Mouse (Mus musculus) midbrain, embryonic 15.5 days (tissue): Measurements from ENCODE around the gene Rabgap1. TPM values are rescaled to one million over a fixed set of nuclear protein-coding genes. Genes with fewer than 3 reads are reported as not detected.
A peak's percentile ranks its signal among the peaks of the same experiment; 100 is the strongest.

ENCODE experiments used
- ATAC-seq: fragments of 200-750 bp; cut with Nextera tagmentation; replicated peaks from 2 replicates; pipeline ENCODE4 v1.8.0; 2017; ENCODE audit warnings: moderate TSS enrichment
- H3K27ac ChIP-seq: fragments of 300-500 bp; sonication (generic); 2 replicates; pipeline ENCODE4 v1.5.1; 2015; ENCODE audit warnings: mild to moderate bottlenecking, inconsistent platforms
- H3K27me3 ChIP-seq: fragments of 300-500 bp; sonication (generic); replicated peaks from 2 replicates; pipeline ENCODE4 v1.6.1; 2015; ENCODE audit warnings: inconsistent platforms
- H3K36me3 ChIP-seq: fragments of 300-500 bp; sonication (generic); replicated peaks from 2 replicates; pipeline ENCODE4 v1.6.1; 2015; ENCODE audit warnings: inconsistent platforms
- H3K4me1 ChIP-seq: fragments of 300-500 bp; sonication (generic); 2 replicates; pipeline ENCODE4 v1.6.1; 2015; ENCODE audit warnings: inconsistent platforms
- H3K4me2 ChIP-seq: fragments of 300-500 bp; sonication (generic); 2 replicates; pipeline ENCODE4 v1.6.1; 2015; ENCODE audit warnings: inconsistent platforms, mild to moderate bottlenecking, moderate library complexity
- H3K4me3 ChIP-seq: fragments of 300-500 bp; sonication (generic); 2 replicates; pipeline ENCODE4 v1.5.1; 2015; ENCODE audit warnings: mild to moderate bottlenecking, inconsistent platforms
- H3K9ac ChIP-seq: fragments of 300-500 bp; sonication (generic); 2 replicates; pipeline ENCODE4 v1.6.1; 2015; ENCODE audit warnings: mild to moderate bottlenecking, inconsistent platforms
- H3K9me3 ChIP-seq: fragments of 300-500 bp; sonication (generic); 2 replicates; pipeline ENCODE4 v1.6.1; 2016; ENCODE audit warnings: inconsistent platforms
- WGBS: fragments of 180-500 bp; shearing (Covaris S2); methylation state at CpG from one replicate; pipeline ENCODE4 v1.1.7; 2015; ENCODE audit warnings: mixed read lengths; 5-methylcytosine and 5-hydroxymethylcytosine counted together
- polyA plus RNA-seq: library from polyadenylated mRNA; unstranded; fragments of >200 nt; fragmentation: Nextera tagmentation; extraction: Ambion mirVana; gene quantifications from 2 replicates; pipeline ENCODE4 v1.2.1, GENCODE M21; 2015

The Rabgap1 gene
- polyA plus RNA-seq: 51.6 and 52.7 TPM in 2 replicates

DNA sequence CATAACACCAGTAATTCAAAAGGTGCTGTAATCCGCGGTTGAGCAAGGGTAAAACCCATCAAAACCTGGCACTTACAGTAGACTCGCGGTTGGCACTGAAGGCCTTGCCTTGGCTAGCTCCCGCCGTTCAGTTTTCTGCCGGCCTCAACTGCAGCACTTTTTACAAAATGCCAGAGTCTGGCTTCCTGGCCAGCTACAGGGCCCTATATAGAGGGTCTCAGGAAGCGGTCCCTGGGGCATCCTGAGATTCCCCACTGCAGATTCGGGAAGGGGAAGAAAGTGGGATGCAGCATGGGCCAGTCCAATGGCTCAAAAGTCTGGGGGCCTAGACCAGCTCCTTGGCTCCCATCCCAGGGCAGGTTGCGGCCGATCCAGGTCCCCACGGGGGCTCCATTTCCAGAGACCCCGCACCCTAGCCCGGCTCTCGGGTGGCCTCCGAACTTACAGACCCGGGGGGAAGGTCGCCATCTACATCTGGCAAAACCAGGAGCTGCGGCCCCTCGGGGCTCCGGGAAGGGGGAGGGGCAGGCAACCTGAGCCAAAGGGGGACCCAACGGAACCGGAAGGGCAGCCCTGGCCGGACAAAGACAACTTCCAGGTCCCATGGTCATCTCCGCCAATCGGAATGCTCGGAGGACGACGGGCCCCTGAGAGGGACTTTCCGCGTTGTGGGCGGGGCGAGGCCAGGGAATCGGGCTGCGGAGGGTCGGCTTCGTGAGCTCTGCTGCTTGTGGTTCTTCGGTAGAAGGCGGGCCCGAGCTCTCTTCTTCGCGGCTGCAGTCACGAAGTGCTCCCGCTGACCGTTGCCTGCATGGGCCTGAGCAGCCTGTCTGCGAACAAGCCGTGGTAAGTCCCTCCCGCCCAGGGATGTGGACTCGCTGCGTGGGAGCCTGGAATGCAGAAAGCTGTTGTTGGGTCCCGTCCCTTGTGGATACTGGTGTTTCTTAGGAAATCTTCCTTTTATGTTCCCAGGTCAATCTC is at the start of gene Rabgap1, which contains the start of the genes Zbtb26 and Zbtb6:
Gene Rabgap1 (plus strand): TSS at position 669 of the 981 bp plus-strand sequence.
Gene Zbtb26 (minus strand): TSS at position 525 of the 981 bp plus-strand sequence.
Gene Zbtb6 (minus strand): TSS at position 561 of the 981 bp plus-strand sequence.
- H3K4me3 ChIP-seq: peak within 1 kb of the TSS; percentile 91
- H3K9me3 ChIP-seq: no peaks in the 10 kb centered on the region
- under 1% methylated on average over 51 of the region's 51 CpGs for WGBS
- peak; percentile 99 for ATAC-seq
- H3K4me2 ChIP-seq: peak within 1 kb of the TSS; percentile 62
- H3K9ac ChIP-seq: peak within 1 kb of the TSS; percentile 96
- peak within 1 kb of the TSS; percentile 90 for H3K27ac ChIP-seq
- no peaks in the 10 kb centered on the region for H3K27me3 ChIP-seq
- peaks cover 30% of the 10 kb centered on the region for H3K4me1 ChIP-seq
- no peaks in the 10 kb centered on the region for H3K36me3 ChIP-seq

DNA sequence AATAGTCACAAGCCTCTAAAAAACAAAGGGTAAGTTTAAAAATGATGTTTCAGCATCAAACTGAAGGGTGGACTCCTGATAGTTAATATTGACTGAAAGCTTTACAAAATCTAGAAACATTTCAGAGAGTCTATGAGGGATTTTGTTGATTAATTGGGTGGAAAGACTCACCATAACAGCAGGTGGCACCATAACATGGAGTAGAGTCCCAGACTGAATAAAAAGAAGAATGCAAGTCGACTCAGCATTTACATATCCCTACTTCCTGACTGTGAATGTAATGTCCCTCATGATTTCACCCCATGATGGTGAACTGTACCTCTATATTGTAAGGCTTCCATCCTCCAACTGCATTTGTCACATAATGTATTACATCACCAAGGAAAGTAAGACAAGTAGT is 47.5 kb upstream of the Rabgap1 start:
- no peak overlapping the region for H3K9ac ChIP-seq

DNA sequence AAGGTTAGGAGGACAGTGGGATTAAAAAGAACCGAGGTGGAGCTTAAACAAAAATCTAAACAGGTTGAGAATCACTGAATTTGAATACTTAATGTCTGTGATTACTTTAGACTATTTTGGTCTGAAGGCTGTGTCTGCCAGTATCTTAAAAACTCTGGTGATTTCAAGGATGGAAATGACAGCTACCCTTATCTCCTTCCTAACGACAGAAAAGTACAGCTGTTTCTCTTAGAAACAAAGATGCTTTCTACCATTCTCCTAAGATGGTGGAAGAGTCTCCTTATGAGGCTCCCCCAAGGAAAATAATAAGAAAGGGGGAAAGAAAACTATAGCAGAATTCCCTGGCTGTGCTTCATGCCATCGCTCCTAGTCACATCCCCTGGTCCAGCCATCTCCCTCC is 21.2 kb upstream of the Rabgap1 start:
- peaks cover 24% of the 10 kb centered on the region for H3K4me1 ChIP-seq
- peak overlapping the region; percentile 99 for H3K9ac ChIP-seq
- peak overlapping the region; percentile 93 for H3K4me3 ChIP-seq
- H3K27me3 ChIP-seq: no peaks in the 10 kb centered on the region
- no peaks in the 10 kb centered on the region for H3K36me3 ChIP-seq
- peak overlapping the region; percentile 77 for H3K4me2 ChIP-seq
- ATAC-seq: no peak
- WGBS: 4% methylated on average over 3 of the region's 3 CpGs
- no peaks in the 10 kb centered on the region for H3K9me3 ChIP-seq
- H3K27ac ChIP-seq: peak overlapping the region; percentile 95

More for the DNA sequence above, 47.5 kb upstream of the Rabgap1 start:
- Histone ChIP-seq H3K27ac (no peak overlapping the region), H3K36me3 (peaks cover 21% of the 10 kb centered on the region), H3K4me1 (no peaks in the 10 kb centered on the region), H3K4me3 (no peak overlapping the region), H3K4me2 (no peak overlapping the region), H3K27me3 (no peaks in the 10 kb centered on the region), H3K9me3 (no peaks in the 10 kb centered on the region)
- 57% methylated on average over 1 of the region's 1 CpGs for WGBS
- no peak for ATAC-seq

DNA sequence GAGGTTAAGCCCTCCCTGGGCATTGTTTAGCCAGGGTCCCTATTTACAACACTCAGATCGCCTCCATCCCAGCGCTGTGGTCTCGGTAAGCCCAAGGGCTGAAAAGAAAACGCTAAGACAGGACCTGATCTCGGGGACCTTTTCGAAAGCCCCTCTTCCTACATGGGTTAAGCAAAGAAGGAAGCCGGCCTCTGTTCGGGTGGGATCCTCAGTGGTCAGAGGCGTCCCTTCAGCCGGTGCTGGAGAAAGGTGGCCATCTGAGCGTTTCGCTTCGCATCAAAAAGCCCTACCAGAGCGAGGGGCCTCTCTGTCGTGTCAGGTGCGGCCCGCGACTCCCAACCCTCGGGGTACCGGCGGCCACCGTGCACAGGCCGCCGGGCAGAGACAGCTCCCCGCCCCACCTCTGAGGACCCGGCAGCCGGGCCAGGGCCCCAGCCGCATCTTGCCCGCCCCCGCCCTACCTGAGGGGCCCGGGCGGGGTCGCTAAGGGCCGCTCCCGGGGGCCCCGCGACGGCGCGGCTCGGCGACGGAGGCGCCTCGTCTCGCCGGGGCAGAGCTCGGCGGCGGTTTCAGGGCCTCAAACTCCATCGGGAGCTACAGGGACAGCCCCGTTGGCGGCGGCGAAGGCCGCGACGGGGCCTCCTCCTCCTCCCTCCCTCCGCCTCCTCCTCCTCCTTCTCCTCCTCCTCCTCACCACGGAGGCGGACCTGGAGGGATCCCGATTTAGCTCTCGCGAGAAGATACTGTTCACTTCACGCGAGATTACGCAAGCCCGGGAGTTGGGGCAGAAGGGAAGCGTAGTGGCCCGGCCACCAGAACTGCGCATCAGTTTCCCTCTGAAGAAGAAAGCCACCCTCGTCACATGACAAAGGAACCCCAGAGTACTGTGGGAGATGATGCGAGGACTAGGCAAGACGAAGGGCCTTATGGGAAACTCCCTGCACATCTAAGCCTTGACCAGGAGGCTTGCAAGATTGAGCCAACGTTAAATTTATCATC is 20.5 kb upstream of the Rabgap1 start, which contains the start of gene Rc3h2:
Gene Rc3h2 (minus strand): TSS at position 598 of the 999 bp plus-strand sequence.
- under 1% methylated on average over 65 of the region's 75 CpGs for WGBS

DNA sequence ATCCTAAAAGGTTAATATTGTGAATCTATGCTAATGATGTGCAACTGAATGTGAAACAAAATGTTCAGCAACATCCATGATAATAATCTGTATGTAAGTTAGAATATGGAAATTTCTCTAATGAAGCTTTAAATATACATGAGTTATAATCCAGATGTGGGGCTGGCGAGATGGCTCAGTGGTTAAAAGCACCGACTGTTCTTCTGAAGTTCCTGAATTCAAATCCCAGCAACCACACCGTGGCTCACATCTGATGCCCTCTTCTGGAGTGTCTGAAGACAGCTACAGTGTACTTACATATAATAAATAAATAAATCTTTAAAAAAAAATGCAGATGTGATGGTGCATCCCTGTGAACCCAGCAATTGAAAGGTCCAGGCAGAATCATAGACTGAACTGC is 19.4 kb upstream of the Rabgap1 start:
- Histone ChIP-seq H3K27ac (0 out of 2 replicates have a peak overlapping the region, but pooled peaks have one; percentile 6), H3K4me3 (no peak overlapping the region), H3K36me3 (peaks cover 2% of the 10 kb centered on the region; the same call in 1 of the 2 replicates), H3K4me1 (peaks cover 24% of the 10 kb centered on the region), H3K9me3 (no peaks in the 10 kb centered on the region), H3K27me3 (no peaks in the 10 kb centered on the region), H3K4me2 (no peak overlapping the region), H3K9ac (no peak overlapping the region)
- WGBS: 46% methylated on average over 3 of the region's 3 CpGs
- no peak for ATAC-seq

More for the DNA sequence above, 20.5 kb upstream of the Rabgap1 start, which contains the start of gene Rc3h2:
- no peaks in the 10 kb centered on the region for H3K36me3 ChIP-seq
- peaks cover 24% of the 10 kb centered on the region for H3K4me1 ChIP-seq
- H3K27me3 ChIP-seq: no peaks in the 10 kb centered on the region
- no peaks in the 10 kb centered on the region for H3K9me3 ChIP-seq
- peak within 1 kb of the TSS; percentile 95 for H3K27ac ChIP-seq
- peak within 1 kb of the TSS; percentile 99 for H3K9ac ChIP-seq
- ATAC-seq: peak; percentile 98
- peak within 1 kb of the TSS; percentile 93 for H3K4me3 ChIP-seq
- H3K4me2 ChIP-seq: peak within 1 kb of the TSS; percentile 77

DNA sequence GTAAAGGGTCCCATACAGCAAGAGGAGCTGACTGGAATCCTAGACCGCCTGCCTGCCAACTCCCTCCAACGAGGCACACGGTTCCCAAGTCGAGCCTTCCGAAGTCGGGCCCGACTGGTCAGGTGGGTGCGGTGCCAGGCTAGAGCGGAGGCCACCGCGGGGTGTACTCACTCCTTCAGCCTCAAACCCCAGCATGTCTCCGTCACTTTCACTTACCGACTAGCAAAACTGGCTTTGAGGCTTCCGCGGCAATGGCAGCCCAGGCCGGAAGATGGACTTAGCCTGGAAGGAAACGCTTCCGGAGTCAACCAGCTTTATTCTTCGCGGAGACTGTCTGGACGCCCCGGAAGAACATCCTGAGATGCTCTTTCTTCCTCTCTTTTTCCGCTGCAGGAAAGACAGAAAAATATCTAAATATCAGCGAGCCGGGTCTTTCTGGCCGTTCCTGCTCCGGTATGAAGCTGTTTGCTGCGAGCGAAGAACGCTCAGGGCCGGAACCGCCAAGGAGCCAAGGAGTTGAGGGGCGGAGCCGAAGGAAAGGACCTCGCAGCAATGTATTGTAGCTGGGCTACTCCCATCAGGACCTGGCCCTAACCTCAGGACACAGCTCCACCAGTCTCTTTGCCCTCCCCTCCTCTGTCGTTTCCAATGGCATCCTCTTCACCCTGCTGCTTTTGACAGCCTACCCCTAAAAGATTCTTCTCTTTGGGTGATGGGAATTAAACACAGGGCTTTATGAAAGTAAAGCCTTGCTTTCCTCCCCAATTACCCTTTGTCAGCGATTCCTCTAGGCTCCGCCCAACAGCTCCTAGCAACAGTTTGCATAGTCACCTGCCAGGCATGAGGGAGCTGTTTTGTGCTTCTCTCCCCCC is 12.2 kb upstream of the Rabgap1 start:
- no peaks in the 10 kb centered on the region for H3K9me3 ChIP-seq
- peak overlapping the region; percentile 96 for H3K27ac ChIP-seq
- H3K36me3 ChIP-seq: peaks cover 7% of the 10 kb centered on the region; the same call in 1 of the 2 replicates
- peak overlapping the region; percentile 80 for H3K4me2 ChIP-seq
- under 1% methylated on average over 38 of the region's 38 CpGs for WGBS
- H3K4me3 ChIP-seq: peak overlapping the region; percentile 74
- H3K27me3 ChIP-seq: no peaks in the 10 kb centered on the region
- peak overlapping the region; percentile 76 for H3K9ac ChIP-seq
- H3K4me1 ChIP-seq: peaks cover 21% of the 10 kb centered on the region
- peak; percentile 97 for ATAC-seq

DNA sequence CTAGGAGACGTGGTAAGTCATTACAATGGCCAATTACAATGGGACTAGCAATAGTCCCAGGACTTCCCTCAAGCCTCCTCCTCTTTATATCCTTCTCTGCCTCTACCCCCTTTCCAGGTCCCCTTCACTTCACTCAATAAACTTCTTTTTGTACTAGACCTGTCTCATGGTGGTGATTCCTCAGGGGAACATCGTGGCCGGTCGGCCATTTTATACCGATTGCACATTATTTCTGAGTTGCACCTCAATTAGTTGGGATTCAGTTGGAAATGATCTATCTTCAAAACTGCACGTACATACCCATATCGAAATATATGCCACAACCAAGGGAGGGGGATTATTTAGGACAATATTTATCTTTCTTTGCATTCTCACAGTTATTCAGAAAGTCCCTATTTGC is 11.5 kb upstream of the Rabgap1 start:
- peak overlapping the region; percentile 76 for H3K9ac ChIP-seq
- no peaks in the 10 kb centered on the region for H3K27me3 ChIP-seq
- ATAC-seq: peak; percentile 40
- whole genome bisulfite sequencing: 17% methylated on average over 7 of the region's 7 CpGs
- H3K27ac ChIP-seq: peak overlapping the region; percentile 96
- H3K4me3 ChIP-seq: peak overlapping the region; percentile 74
- H3K4me1 ChIP-seq: peaks cover 21% of the 10 kb centered on the region
- H3K9me3 ChIP-seq: no peaks in the 10 kb centered on the region
- peak overlapping the region; percentile 80 for H3K4me2 ChIP-seq
- peaks cover 7% of the 10 kb centered on the region; the same call in 1 of the 2 replicates for H3K36me3 ChIP-seq

DNA sequence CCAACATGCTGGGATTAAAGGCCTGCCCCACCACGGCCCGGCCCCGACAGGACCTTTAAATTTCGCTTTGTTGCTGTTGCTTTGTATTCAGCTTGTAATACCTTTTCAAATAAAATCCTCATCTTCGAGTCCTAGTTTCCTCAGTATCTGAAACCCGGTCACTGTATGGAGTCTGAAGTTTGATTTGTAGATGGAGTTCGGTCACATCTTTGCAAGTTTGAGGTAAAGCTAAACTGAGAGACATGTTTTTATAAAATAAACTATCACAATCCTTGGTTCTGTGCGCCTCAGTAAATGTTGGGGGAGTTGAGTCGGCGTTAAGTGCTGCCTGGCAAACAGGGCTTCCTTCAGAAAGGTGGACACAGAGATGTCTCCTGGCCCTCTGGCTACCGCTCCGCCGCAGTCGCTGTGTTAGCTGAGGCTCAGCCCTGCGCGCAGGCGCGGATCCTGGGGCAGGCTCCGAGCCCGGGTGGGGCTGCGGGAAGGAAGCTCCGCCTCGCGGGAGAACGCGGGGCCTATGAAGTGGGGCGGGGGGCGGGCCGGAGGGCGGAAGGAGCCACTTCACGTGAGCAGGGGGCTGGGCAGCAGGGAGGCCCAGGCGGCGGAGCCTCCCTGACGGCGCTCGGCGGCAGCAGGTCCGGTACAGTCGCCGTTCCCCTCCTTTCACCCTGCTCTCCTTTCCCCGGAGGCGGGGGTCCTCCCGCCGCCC is 8.7 kb downstream of the Rabgap1 start:
- 8% methylated on average over 37 of the region's 44 CpGs for WGBS
- Histone ChIP-seq H3K9me3 (no peaks in the 10 kb centered on the region), H3K27me3 (no peaks in the 10 kb centered on the region), H3K4me1 (peaks cover 23% of the 10 kb centered on the region), H3K36me3 (no peaks in the 10 kb centered on the region), H3K27ac (peak overlapping the region; percentile 88), H3K4me3 (peak overlapping the region; percentile 82), H3K4me2 (peak overlapping the region; percentile 64), H3K9ac (peak overlapping the region; percentile 83)
- ATAC-seq: peak; percentile 98

DNA sequence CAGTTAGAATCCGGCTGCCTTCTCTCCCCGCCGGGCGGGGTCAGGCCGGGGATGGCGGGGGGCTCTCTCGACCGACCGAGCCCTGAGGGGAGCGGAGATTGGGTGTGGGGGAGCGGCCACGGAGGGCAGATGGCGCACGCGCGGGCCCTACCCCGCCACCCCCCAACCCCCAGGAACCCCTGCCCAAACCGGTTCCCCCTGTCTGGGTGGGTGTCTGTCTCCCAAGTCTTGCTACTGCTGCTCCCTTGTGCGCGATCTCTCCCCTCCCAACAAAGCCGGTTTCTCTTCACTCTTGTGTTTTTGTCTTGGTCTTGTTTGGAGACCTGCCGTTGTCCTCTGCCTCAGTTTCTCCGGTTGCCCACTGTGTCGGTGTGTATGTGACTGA is 9.3 kb downstream of the Rabgap1 start:
- H3K27me3 ChIP-seq: no peaks in the 10 kb centered on the region
- no peaks in the 10 kb centered on the region for H3K9me3 ChIP-seq
- H3K4me1 ChIP-seq: peaks cover 23% of the 10 kb centered on the region
- no peaks in the 10 kb centered on the region for H3K36me3 ChIP-seq
- peak; percentile 89 for ATAC-seq
- WGBS: under 1% methylated on average over 23 of the region's 24 CpGs
- H3K4me2 ChIP-seq: peak overlapping the region; percentile 64
- H3K27ac ChIP-seq: peak overlapping the region; percentile 88
- H3K4me3 ChIP-seq: peak overlapping the region; percentile 82
- peak overlapping the region; percentile 83 for H3K9ac ChIP-seq

DNA sequence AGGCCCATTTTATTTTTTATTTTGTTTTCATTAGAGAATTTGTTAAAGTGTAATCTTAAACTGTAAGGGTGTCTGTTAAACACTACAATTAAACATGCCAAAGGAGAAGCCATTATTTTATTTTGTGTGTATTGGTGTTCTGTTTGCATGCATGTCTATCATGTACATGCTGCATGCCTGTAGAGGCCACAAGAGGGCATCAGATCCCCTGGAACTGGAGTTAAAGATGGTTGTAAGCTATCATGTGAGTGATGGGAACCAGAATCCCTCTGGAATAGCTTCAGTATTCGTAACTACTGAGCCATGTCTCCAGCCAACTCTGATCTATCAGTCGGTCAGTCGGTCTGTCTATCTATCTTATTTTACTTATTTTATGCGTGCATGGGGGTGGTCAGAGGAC is 17.6 kb downstream of the Rabgap1 start:
- ATAC-seq: no peak
- H3K9me3 ChIP-seq: no peaks in the 10 kb centered on the region
- no peak overlapping the region for H3K4me2 ChIP-seq
- WGBS: 95% methylated on average over 4 of the region's 4 CpGs
- no peak overlapping the region for H3K9ac ChIP-seq
- no peaks in the 10 kb centered on the region for H3K36me3 ChIP-seq
- H3K4me1 ChIP-seq: no peaks in the 10 kb centered on the region
- no peak overlapping the region for H3K27ac ChIP-seq
- H3K4me3 ChIP-seq: no peak overlapping the region
- no peaks in the 10 kb centered on the region for H3K27me3 ChIP-seq
